Mouse (Mus musculus) left cerebral cortex, adult 2 months (tissue): ENCODE measurements at regions not wholly inside any gene's neighbourhood (a gene's known extent, or its start where the extent isn't known, plus 50 kb on each side); places are given as distances from the start of the nearest gene placed in this dataset.
A peak's percentile ranks its signal among the peaks of the same experiment; 100 is the strongest.

Source experiments
- DNase-seq, 2 experiments: peaks; one replicate each; pipeline ENCODE4 v3.0.0; 2021 to 2022; ENCODE audit warnings: low spot score in 2 of 2, mixed read lengths in 1 of 2; ENCODE audit errors: extremely low spot score in 1 of 2
- H3K27ac ChIP-seq: fragments of 200-600 bp; 2 replicates; pipeline ENCODE4 v1.8.1; 2022
- H3K4me3 ChIP-seq: fragments of 200-600 bp; 2 replicates; pipeline ENCODE4 v1.8.1; 2022
- CTCF ChIP-seq: fragments of 200-600 bp; IDR thresholded peaks from 2 replicates; pipeline ENCODE4 v1.8.1; 2022; ENCODE audit warnings: antibody characterized with exemption, mild to moderate bottlenecking, moderate library complexity
- intact Hi-C: fragments of 180-260 bp; cut with DNase I; formaldehyde crosslinking; loops from one replicate; pipeline ENCODE4 v1.15.1; 2025

DNA sequence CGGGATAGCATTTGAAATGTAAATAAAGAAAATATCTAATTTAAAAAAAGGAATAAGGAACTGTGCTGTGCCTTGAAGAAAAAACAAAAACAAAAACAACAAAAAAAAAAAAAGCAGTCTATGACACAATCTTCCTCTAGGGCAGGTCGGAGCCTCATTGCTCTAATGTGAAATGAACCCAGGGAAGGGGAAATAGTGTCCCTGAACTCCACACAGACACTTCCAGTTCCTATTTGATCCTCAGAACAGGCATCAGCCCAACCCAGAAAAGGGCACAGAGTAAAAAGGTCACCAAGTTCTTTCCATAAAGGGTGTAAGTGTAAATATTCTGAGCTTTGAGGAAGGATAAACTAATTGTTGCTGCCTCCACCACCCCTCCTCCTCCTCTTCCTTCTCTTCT lies 250.2 kb upstream of the Fggy start:
- Histone ChIP-seq H3K4me3 (no peak overlapping the region), H3K27ac (no peak overlapping the region)
- intact Hi-C loops = no loop called here
- TF ChIP-seq CTCF = no peak
- DNase-seq = no peak

DNA sequence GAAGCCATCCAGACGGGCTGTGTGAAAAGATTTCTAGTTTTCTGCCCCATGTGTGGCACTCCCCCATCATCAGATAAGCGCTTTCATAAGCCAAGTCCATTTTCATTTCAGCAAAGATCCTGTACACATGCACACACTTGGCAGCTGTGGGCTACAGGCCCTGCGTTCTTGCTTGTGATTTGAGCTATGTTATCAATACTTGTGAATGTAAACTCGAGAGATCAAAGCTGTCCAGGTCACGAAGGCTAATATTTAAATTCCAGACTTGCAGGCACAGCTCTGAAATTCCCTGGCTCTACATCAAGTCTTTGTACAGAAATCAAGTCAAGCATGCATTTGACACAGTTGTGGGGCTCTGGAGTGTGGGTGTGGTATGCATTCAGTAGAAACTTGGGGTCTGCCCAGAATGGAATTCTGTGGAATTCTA lies 248.8 kb upstream of the Fggy start:
- no peak overlapping the region for H3K4me3 ChIP-seq
- intact Hi-C loops = no loop called here
- no peak overlapping the region for H3K27ac ChIP-seq
- TF ChIP-seq CTCF = no peak
- DNase-seq = no peak

DNA sequence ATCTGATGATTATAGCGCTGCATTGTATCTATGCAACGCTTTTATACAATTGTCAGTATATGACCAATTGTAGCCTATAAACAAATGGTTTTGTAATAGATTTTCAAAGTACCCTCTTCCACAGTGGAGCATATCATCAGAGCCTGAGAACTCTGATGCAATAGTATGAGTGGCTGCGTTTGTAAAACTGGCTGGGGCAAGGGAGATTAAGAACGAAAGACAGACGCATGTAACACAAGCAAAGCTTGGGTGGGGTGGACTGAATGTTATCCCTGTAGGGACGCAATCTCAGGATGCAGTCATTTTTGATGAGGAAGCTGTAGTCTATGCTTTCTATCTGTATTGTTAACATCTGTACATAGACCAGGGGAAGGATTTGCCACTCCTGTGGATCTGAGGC lies 246.9 kb upstream of the Fggy start:
- intact Hi-C loops = no loop called here
- DNase-seq = no peak
- no peak overlapping the region for H3K4me3 ChIP-seq
- TF ChIP-seq CTCF = no peak
- H3K27ac ChIP-seq = no peak overlapping the region

DNA sequence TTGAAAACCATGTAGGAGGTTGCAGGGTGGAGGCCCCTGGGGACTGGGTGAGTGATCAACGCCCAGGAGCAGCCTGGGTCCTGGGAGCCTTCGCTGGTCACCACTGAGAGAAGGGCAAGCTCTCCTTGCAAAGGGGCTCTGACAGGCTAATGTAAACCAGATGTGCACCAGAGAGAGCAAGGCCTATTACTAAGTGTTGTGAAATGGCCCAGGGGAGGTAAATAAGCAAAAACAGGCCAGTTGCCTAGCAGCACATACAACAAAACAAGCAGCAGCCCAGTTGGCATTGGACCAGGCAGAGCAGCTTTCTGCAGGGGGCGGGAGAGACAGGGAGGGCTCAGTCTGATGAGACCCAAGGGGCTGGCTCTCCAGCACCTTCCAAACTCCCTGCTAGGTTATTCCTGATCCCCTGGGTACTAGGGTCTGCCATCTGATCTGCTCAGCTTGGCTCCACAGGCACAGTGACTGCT lies 239.5 kb upstream of the Fggy start:
- intact Hi-C loops = no loop called here
- H3K4me3 ChIP-seq = no peak overlapping the region
- H3K27ac ChIP-seq = no peak overlapping the region
- no peak for DNase-seq
- no peak for TF ChIP-seq CTCF

DNA sequence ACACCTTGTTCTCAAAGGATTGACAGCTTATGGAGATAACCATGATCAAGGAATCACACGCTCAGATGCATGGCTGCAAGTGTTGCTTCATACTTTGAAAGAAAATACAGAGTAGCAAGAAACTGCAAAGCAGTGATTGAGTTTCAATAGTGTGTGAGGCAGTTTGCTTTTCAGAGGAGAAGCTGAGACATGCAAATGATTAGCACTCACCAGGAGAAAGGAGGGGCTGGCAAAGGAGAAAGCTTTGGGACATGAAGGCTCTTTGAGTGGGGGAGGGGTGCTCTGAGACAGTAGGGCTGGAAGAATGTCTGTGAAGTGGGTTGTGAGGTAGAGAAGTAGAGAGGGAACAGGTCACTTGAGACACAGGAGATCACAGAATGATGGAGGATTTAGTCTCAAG lies 238.7 kb upstream of the Fggy start:
- no peak for TF ChIP-seq CTCF
- Histone ChIP-seq H3K27ac (no peak overlapping the region), H3K4me3 (no peak overlapping the region)
- intact Hi-C loops = no loop called here
- no peak for DNase-seq

DNA sequence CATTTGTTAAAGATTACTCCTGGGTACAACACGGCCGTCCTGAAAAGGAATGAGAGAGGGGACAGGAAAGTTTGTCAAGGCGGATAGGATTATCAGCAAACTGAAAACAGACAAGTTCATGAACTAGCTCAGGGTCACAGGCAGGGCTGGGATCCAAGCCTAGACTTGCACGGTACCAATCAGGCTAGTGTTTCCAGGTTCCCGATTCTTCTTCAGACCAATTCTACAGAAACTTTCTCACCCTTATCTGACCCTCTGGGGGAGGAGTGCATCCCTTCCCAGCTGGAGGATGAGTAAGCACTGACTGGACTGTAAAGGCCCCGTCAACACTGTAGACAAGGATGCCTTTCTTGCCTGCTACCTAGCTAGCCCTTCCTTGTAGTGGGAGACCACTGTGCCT lies 238.3 kb upstream of the Fggy start:
- H3K27ac ChIP-seq = no peak overlapping the region
- no peak for DNase-seq
- intact Hi-C loops = no loop called here
- H3K4me3 ChIP-seq = no peak overlapping the region
- no peak for TF ChIP-seq CTCF

DNA sequence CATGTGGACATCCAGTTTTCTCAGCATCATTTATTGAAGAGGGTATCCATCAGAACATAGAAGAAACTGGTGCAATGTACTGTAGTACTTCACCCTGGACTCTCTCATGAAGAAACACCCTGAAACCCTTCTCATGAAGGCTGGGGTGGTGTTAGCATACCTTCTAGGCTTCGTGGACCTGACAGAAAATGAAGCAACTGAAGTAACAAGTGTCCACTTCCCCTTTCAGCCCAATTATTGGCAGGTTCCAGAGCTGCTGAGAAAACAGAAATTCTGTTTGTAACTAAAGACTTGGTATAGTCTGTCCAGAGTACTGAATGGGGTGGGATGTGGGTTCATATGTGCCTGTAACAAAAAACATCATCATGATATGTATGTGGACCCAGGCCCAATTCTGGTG lies 231.4 kb upstream of the Fggy start:
- intact Hi-C loops = no loop called here
- DNase-seq = no peak
- TF ChIP-seq CTCF = no peak
- H3K4me3 ChIP-seq = no peak overlapping the region
- no peak overlapping the region for H3K27ac ChIP-seq

DNA sequence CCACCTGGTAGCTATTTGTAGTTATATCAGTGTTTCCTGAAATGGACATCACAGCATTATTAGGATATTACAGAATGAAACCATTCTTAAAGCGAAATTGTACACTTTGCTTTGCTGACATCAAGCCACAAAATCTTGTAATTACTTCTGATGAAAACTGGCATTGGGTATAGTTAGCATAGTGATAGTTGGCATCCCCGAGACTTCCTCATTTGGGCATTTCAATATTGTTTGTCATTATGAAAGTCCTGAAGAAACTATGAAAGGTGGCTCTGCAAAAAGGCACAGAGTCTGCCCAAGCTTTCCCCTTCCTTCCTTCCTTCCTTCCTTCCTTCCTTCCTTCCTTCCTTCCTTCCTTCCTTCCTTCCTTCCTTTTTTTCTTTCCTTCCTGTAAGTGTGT lies 217.5 kb upstream of the Fggy start:
- Histone ChIP-seq H3K4me3 (no peak overlapping the region), H3K27ac (no peak overlapping the region)
- TF ChIP-seq CTCF = no peak
- DNase-seq = no peak
- intact Hi-C loops = no loop called here

DNA sequence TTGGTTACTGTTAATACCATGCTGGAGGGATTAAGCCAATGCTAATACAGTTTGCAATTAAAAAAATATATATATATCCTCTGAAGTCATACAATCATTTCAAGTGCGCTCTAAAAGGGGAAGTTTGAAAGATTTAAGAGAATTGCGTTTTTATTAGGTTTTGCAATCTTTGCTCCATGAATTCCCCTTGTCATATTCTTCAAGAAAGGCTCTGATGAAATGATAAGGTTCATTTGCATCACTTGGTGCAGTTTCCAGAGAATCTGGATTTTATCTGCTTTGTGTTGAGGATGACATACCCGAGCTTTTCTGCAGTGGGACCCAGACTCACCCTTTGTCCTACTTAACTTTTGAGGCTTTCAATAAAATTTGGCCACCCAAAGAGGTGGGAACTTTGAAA lies 216.4 kb upstream of the Fggy start:
- intact Hi-C loops = no loop called here
- no peak overlapping the region for H3K27ac ChIP-seq
- no peak for TF ChIP-seq CTCF

DNA sequence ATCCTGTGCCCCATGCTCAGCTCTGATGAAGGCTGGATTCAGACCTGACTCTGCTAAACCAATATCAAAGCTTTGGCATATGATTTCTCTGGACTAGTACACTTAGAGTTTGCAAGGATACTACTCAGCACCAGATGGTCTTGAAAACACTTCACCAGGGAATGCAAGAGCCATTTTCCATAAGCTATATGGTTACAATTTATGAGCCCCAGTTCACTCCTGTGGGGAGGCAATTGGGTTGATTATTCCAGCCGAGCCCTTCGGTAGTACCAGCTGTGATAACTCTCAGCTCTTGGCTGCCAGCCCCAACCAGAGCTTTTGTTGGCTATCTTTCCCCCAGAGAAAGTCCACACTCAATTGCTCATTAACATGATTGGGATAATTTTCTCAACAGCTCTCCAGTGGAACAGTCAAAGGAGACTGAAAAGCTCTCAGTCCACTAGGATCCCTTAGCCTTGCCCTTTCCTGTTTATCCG lies 210.5 kb upstream of the Fggy start:
- no peak overlapping the region for H3K27ac ChIP-seq
- no peak for TF ChIP-seq CTCF
- intact Hi-C loops = no loop called here
- no peak overlapping the region for H3K4me3 ChIP-seq
- DNase-seq = no peak

More for the DNA sequence above, 216.4 kb upstream of the Fggy start:
- no peak overlapping the region for H3K4me3 ChIP-seq
- DNase-seq = no peak

DNA sequence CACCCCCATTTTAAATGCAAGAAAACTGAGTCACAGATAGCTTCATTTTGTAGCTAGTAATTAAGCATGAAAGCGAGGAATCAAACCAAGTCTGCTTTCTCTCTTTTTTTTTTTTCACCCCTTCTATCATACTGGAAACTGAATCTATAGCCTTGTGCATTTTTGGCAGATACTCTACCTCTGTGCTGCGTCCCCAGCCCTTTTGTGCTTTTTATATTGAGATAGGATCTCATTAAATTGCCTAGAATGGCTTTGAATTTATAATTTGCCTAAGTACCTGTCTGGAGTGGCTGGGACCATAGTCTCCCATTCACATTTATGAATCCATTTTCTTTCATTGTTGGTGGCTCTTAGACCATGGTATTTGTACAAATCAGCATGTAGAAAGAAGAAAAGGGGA lies 209.9 kb upstream of the Fggy start:
- TF ChIP-seq CTCF = no peak
- intact Hi-C loops = no loop called here
- no peak overlapping the region for H3K4me3 ChIP-seq
- no peak overlapping the region for H3K27ac ChIP-seq
- no peak for DNase-seq

DNA sequence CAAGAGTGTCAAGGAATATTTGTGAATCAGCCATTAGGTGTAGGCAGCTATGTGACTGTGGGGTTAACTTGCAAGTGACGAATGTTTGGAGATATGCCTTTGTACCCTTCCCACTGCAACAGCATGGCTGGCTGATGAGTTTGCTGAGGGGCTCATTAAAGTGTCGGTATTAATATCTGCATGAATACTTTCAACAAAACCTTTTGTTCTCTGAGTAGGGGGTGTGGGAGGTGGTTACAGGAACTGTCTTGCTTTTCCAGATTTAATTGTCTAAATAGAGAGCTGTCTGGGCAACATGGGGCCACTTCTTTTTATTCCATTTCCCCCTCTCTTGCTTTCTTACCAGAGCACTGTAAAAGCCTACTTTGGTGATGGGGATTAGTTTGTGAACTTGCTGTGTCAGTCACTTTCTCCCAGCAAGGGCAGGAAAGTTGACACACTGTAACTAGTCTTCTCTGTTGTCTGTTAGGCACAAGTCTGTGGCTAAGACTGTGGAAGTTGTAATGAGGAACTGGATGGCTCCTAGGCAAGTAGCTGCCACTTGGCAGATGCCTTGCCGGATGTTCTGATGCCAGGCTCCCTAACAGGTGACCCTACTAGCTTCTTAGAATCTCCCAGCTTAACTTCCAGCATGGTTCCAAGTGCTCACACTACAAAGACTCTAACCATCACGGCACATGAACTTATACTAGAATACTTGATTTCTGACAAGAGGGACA lies 208.7 kb upstream of the Fggy start:
- no peak for TF ChIP-seq CTCF
- intact Hi-C loops = no loop called here
- no peak for DNase-seq
- Histone ChIP-seq H3K27ac (no peak overlapping the region), H3K4me3 (no peak overlapping the region)

DNA sequence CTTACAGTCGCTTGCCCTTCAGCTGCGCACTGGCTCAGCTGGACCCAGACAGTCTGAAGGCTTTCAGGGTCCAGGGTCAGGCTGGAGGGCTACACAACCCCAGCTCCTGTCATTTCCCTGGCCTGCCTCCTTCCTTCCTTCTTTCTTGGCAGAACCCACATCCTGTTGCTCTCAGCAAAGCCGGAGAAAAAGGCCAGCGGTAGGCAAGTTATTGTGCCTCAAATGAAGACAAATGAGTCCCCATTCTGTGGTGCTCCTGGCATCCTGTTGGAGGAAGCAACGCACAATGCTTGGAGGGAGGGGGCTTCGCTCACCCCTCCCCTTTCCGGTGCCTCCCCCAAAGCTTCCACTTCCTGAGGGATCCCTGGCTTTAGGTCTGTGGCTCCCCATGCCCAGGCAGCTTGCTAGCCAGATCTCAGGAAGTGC lies 203.4 kb upstream of the Fggy start:
- Histone ChIP-seq H3K4me3 (no peak overlapping the region), H3K27ac (peak overlapping the region; percentile 6; the same call in 1 of the 2 replicates)
- TF ChIP-seq CTCF = no peak
- intact Hi-C loops = no loop called here
- no peak for DNase-seq
